Mouse (Mus musculus) lung, postnatal 0 days (tissue): ENCODE results near the gene Kdm2b.
A peak's percentile ranks its signal among the peaks of the same experiment; 100 is the strongest.

Source experiments
- CTCF ChIP-seq: IDR thresholded peaks from 2 replicates; pipeline ENCODE4 v1.5.1; 2016; ENCODE audit warnings: antibody characterized with exemption, mild to moderate bottlenecking
- EP300 ChIP-seq: IDR thresholded peaks from 2 replicates; pipeline ENCODE4 v1.6.1; 2016; ENCODE audit warnings: antibody characterized with exemption, mild to moderate bottlenecking, control low read depth

GRCm38 (mm10) chr5:122935810-122936209 is 53.8 kb downstream of the Kdm2b start:
- peak; percentile 48 for TF ChIP-seq CTCF
- TF ChIP-seq EP300, result no peak
